Mouse (Mus musculus): Measurements from ENCODE around the gene Vmn1r68. TPM values are rescaled to one million over a fixed set of nuclear protein-coding genes. Genes with fewer than 3 reads are reported as not detected.

Gene Vmn1r68
- not detected for total RNA-seq (2021)
- long read RNA-seq, experiment 1: 0 reads
- long read RNA-seq, experiment 2: 0 reads

GRCm38 (mm10) chr7:10558385-10558784, at the start of gene Vmn1r68:
Gene Vmn1r68, minus strand, starts transcription at chr7:10558485.
- intact Hi-C loops (cut with DNase I): no loop called here
- no peak for DNase-seq

GRCm38 (mm10) chr7:10495578-10495977, 62.7 kb downstream of the Vmn1r68 start:
- intact Hi-C loops (cut with DNase I): no loop called here

GRCm38 (mm10) chr7:10494786-10495521, 63.3 kb downstream of the Vmn1r68 start, which contains the start of gene Zik1:
Gene Zik1, minus strand, starts transcription at chr7:10495394.
- DNase-seq: peak; percentile 34 to 44
- intact Hi-C loops (cut with DNase I): no loop called here

More at GRCm38 (mm10) chr7:10495578-10495977, 62.7 kb downstream of the Vmn1r68 start:
- no peak for DNase-seq

GRCm38 (mm10) chr7:10480588-10481233, 77.6 kb downstream of the Vmn1r68 start:
- DNase-seq: no peak
- intact Hi-C loops (cut with DNase I): no loop called here

- intact Hi-C loops (cut with DNase I): no loop called here
- no peak for DNase-seq
Observed at GRCm38 (mm10) chr7:10479813-10480212, 78.5 kb downstream of the Vmn1r68 start.

GRCm38 (mm10) chr7:10458166-10458565, 100.1 kb downstream of the Vmn1r68 start:
- intact Hi-C loops (cut with DNase I): no loop called here
- no peak for DNase-seq

Other genes with a start within 250 kb of the Vmn1r68 start
- not detected for gene Vmn1r67, start 115.2 kb downstream of the Vmn1r68 start, total RNA-seq (2021)
- gene Zik1, start 63.1 kb downstream of the Vmn1r68 start, total RNA-seq (2021): 1 to 10 TPM in 1 of 2 experiments, under 1 TPM in 1; 0.94 to 1.1 TPM
- not detected for gene Vmn1r69, start 55.2 kb upstream of the Vmn1r68 start, total RNA-seq (2021)
- gene Vmn1r70, start 73.0 kb upstream of the Vmn1r68 start, total RNA-seq (2021): not detected
- not detected for gene Nlrp4b, start 129.3 kb upstream of the Vmn1r68 start, total RNA-seq (2021)
- not detected for gene Vmn1r71, start 195.9 kb upstream of the Vmn1r68 start, total RNA-seq (2021)